Mouse (Mus musculus): ENCODE results near the gene Hmcn2. TPM values are rescaled to one million over a fixed set of nuclear protein-coding genes. Genes with fewer than 3 reads are reported as not detected.
A peak's percentile ranks its signal among the peaks of the same experiment; 100 is the strongest.

Gene Hmcn2
- total RNA-seq (2021) = 10 to 100 TPM; 30.5 to 31.5 TPM
- long read RNA-seq, experiment 1, partial matches to known transcripts = 1 of 2 reads
- long read RNA-seq, experiment 1, other reads (novel, unspliced or antisense) = 1 of 2 reads
- long read RNA-seq, experiment 2, partial matches to known transcripts = 9 of 11 reads
- long read RNA-seq, experiment 2, other reads (novel, unspliced or antisense) = 2 of 11 reads

GRCm38 (mm10) chr2:31314007-31314465, at the start of gene Hmcn2:
TSS of gene Hmcn2 (plus strand) at chr2:31314415.
- intact Hi-C loops (cut with DNase I) = no loop called here
- DNase-seq = peak; percentile 39

GRCm38 (mm10) chr2:31267447-31267846, 46.8 kb upstream of the Hmcn2 start:
- intact Hi-C loops (cut with DNase I) = no loop called here
- DNase-seq = no peak

GRCm38 (mm10) chr2:31268631-31269030, 45.6 kb upstream of the Hmcn2 start:
- intact Hi-C loops (cut with DNase I) = no loop called here
- DNase-seq = no peak

- intact Hi-C loops (cut with DNase I) = no loop called here
- DNase-seq = no peak
Observed at GRCm38 (mm10) chr2:31269188-31269587, 45.0 kb upstream of the Hmcn2 start.

- intact Hi-C loops (cut with DNase I) = no loop called here
- DNase-seq = no peak
Observed at GRCm38 (mm10) chr2:31269847-31270246, 44.4 kb upstream of the Hmcn2 start.

DNA sequence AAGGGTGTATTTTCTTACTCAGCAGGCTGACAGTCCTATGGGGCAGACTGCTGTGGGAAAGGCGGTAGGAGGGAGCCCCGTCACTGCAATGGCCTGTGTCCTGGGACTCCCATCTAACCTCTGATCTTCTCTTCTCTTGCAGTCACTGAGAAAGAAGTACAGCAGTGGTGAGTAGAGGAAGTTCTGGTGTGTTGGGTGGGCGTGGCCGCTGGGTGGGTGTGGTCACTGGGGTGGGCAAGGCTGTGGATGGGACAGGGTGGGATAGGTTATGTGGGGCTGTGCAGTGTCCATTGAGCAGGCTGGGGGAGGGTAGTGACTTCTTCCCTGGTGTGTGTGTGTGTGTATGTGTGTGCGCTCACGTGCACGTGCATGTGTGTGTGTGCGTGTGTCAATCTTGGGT, 43.7 kb upstream of the Hmcn2 start:
- intact Hi-C loops (cut with DNase I) = no loop called here
- no peak for DNase-seq

DNA sequence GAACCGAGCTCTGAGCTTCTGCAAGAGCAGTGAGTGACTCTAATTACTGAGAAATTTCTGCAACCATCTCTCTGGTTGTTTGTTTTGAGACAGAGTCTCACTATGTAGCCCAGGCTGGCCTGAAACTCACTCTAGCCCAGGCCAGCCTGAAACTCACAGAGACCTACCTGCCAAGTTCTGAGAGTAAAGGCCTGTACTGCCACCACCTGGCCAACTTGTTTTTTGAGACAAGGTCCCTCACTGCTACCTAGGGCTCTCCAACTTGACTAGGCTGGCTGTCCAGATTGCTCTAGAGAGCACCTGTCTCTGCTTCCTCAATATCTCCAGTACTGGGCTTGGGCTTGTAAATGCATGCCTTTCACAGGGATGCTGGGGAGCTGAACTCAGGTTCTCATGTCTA, 43.1 kb upstream of the Hmcn2 start:
- DNase-seq = no peak
- intact Hi-C loops (cut with DNase I) = no loop called here

DNA sequence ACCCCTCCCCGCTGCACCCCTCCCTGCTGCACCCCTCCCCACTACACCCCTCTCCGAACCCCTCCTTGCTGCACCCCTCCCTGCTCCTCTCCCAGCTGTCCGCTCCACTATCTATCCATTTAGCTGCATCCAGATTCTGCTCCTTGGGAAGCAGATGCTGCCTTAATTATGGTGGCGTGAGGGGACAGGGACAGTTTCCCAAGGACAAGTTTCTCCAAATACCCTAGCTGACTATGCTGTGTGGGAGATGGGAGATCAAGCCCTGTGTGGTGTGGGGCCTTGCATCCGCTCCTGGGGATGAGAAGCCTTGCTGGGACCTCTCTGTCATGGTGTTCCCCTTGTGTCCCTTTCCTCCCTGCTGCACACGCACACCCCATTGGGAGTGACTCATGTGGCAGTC, 39.2 kb upstream of the Hmcn2 start:
- no peak for DNase-seq
- intact Hi-C loops (cut with DNase I) = no loop called here

DNA sequence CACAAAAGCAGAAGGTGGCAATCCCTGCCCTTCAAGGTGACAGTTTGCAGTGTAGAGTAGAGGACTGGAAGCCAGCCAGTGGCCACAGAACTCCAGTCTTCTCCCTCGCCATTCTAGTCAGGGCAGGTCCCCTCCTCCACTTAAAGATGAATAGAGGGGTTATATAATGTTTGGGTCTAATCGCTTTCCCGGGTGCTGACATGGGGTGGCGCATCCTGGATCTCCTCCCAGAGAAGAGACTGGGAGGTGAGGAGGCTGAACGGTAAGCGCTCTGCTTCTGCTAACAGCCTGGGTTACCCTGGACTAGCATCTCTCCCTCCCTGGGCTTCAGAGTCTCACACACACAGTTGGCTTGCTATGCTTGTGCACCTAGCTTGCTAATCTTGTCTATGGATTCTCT, 36.4 kb upstream of the Hmcn2 start:
- DNase-seq = no peak
- intact Hi-C loops (cut with DNase I) = no loop called here

DNA sequence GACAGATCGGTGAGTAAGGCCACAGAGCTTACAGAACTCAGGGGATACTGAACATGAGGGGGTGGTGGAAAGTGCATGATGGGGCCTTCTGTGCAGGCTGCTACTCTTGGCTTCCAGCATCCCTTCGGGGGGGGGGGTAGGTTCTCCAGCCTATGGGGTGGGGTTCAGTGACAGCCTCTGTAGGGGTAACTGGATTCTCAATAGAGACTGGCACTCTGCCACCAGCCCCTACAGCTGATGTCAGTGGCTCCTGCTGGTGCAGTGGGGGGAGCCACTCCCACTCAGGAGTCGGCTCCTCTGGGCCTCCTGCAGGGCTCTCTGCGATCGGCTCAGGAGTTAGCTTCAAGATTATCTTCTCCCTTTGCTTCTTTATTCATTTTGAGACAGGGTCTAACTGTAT, 35.7 kb upstream of the Hmcn2 start:
- intact Hi-C loops (cut with DNase I) = no loop called here
- DNase-seq = no peak

DNA sequence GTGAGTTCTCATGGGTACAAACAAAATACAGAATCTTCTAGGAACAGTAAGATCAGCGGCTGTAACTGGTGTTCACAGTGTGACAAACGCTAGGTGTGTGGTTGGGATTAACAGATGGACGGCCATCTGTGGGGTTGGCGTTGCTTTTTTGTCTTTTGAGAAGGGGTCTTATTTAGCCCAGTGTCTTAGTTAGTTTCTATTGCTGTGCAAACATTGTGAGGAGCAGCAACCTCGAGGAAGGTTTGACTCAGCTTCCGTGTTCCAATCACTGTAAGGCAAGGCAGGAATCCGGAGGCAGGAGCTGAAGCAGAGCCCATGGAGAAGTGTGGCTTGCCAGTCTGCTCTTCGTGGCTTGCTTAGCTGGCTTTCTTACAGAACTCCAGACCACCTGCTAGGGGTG, 33.1 kb upstream of the Hmcn2 start:
- no peak for DNase-seq
- intact Hi-C loops (cut with DNase I) = no loop called here

DNA sequence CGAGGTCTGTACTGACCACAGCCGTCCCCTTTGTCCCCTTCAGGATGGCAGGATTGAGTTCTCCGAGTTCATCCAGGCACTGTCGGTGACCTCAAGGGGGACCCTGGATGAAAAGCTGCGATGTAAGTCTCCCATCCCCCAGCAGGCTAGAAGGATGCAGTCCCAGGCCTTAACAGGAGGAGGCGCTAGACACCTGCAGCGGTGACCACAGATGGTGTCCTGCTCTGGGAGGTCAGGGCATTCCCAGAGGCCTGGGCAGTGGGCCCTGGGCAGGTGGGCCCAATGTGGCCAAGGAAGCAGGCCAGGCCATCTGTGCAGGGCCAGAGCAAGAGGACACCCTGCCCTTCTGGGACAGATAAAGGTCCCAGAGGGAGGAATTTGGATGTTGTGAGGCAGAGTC, 31.9 kb upstream of the Hmcn2 start:
- intact Hi-C loops (cut with DNase I) = no loop called here
- no peak for DNase-seq

GRCm38 (mm10) chr2:31282880-31283279, 31.3 kb upstream of the Hmcn2 start:
- intact Hi-C loops (cut with DNase I) = no loop called here
- DNase-seq = no peak

DNA sequence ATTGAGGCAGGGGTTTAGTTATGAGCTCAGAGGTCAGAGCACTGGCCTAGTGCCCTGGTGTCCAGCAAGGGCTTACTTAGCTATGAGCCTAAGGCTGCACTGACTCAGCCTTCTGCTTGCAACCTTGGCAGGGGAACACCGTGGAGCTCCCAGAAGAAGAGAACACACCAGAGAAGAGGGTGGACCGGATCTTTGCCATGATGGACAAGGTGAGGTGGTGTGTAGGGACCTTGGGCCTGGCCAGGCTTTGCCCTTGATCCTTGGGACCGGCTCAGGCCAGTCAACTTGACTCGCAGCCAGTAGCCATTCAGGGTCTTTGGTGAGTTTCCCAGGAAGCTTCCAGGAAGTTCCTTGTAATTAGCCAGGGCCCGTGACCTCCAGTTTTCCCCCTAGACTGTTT, 29.7 kb upstream of the Hmcn2 start:
- DNase-seq = no peak
- intact Hi-C loops (cut with DNase I) = no loop called here

DNA sequence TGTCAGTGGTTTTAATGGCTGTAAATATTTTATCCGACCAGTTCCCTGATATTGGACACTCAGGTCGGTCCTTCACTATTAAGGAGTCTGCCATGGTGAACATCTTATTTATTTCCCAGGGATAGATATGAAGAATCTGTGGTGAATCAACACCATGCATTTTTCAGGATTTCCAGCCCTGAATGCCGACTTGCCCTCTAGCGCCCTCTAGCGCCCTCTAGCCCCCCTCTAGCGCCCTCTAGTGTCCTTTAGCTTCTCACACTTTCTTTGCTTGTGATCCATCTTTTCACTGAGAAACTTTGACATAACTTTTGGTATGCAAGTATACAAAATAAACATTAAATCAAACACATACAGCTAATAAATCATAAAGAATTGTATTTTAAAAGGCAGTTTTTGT, 22.8 kb upstream of the Hmcn2 start:
- DNase-seq = peak; percentile 75 to 82

DNA sequence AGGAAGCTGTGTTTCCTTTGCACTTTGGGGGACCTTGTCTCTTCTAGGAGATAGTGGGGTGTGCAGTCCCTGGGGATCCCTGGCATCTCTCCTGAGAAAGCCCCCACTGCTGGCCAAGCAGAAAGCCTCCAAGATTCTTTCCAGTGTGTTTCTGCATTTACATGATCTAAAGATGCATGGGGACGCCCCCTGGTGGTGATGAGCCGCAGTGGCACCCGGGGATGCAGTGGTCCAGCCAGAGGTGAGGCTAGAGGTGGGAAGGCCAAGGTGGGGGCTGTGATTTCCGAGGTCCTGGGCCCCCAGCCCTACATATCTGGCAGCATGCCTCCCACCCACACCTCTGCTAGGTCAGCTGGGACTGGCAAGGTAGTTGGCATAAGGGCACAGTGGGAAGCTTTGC, 19.2 kb upstream of the Hmcn2 start:
- intact Hi-C loops (cut with DNase I) = loop anchor here (1.0 to 5.0 kb wide), 2 partner anchors 101 to 273 kb away; no protein-coding TSS in a partner anchor
- DNase-seq = peak; percentile 75 to 87

More for the DNA sequence above, 22.8 kb upstream of the Hmcn2 start:
- intact Hi-C loops (cut with DNase I) = loop anchor here (2.0 to 5.0 kb wide), 2 partner anchors 45 to 269 kb away; no protein-coding TSS in a partner anchor

GRCm38 (mm10) chr2:31296395-31296794, 17.8 kb upstream of the Hmcn2 start:
- no peak for DNase-seq
- intact Hi-C loops (cut with DNase I) = no loop called here

DNA sequence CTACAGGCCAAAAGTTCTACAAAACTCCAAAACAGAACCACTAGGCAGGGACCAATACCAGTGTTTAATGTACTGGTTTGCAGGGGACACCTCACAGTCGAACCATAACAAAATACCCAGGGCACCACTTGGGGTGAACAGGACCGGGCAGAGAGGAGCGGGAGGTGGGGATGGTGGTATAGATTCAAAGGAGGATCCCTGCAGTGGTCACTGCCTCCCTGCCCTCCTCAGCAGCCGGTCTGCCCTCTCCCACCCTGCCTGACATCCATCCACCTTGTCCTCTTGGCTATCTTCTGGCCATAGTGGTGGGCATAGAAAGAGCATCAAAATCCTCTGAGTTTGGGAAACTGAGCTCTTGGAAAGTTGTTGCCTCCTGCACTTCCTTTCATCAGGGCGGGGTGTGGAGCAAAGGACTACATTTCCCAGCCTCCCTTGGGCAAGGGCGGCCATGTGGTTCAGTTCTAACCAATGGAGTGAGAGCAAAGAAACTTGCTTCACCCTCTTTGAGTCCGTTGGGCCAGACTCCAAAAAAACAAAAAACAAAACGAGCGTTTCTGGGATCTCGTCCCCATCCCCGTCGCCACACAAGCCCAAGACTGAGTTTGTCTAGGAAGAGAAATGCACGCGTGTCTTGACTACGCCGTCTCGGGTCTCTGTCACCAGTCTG, 16.5 kb upstream of the Hmcn2 start:
- intact Hi-C loops (cut with DNase I) = no loop called here
- DNase-seq = peak; percentile 42 to 67

GRCm38 (mm10) chr2:31298814-31299213, 15.4 kb upstream of the Hmcn2 start:
- no peak for DNase-seq
- intact Hi-C loops (cut with DNase I) = no loop called here

DNA sequence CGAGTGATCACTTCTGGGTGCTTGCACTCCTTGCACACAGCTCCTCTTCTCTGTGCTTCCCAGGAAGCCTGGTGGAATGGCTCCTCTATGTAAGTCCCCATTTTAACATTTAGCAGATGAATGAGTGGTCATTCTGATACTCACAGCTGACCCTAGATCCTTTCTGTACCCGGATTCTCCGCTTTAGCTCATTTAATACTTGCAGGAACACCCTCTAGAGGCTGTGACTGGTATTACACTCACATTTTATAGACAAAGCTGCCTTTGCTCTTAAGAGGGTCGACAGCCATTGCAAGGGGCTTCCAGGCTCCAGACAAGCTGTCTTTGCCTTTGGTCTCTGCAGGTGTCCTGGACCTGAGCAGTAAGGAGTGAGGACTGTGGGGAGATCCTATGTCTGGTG, 14.9 kb upstream of the Hmcn2 start:
- intact Hi-C loops (cut with DNase I) = no loop called here
- DNase-seq = peak in 1 of 2 experiments; percentile 27

- no peak for DNase-seq
- intact Hi-C loops (cut with DNase I) = loop anchor here (5.0 kb wide), 1 partner anchor 82 kb away; no protein-coding TSS in a partner anchor
Observed at GRCm38 (mm10) chr2:31299996-31300395, 14.2 kb upstream of the Hmcn2 start.

DNA sequence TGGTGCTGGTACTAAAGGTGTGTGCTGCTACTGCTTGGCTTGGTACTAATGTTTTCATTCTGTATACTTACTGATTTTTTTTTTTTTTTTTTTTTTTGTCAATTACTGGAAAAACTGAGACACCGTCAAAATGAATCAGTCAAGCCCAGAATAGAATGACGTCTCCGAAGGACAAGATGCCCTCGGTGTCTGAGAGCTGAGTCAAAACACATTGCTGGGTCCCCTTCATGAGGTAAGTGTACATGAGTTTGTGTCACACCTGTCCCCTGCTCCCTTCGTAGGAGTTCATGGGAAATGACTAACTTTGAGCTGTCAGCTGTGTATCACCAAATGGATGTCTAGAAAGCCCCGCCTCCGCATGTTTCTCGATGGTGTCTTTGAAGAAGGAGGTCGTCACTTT, 11.0 kb upstream of the Hmcn2 start:
- DNase-seq = no peak
- intact Hi-C loops (cut with DNase I) = loop anchor here (5.0 kb wide), 1 partner anchor 79 kb away; no protein-coding TSS in a partner anchor

Data from heart, postnatal 14 days (tissue).